Mouse (Mus musculus) cerebellum, adult 11 months (tissue): Measurements from ENCODE around the gene Ssx9.
A peak's percentile ranks its signal among the peaks of the same experiment; 100 is the strongest.
"Not testable (repeated sequence)": the region's sequence is repeated elsewhere in the genome, so short reads cannot be mapped to it uniquely, and the experiment has no call there.

Experiments used
- DNase-seq: peaks from one replicate; pipeline ENCODE4 v3.0.0; 2022

Gene Ssx9

DNA sequence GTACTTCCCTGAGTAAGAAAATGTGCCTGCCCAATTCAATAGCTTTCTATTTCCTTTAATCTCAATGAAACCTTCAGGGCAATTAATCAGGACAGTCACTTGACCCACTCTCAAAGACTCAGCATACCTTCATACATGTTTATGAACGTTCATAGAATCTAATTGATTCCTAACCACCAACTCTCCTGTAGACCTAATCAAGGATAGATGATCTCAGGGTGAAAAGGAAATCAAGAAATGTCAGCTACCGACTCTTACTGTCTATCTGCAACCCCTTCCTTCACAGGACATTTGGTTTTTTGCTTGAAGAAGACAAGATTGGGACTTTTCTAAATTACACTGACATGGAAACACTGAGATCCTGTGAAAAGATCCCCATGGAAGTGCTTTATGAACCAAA lies at the start of gene Ssx9:
Gene Ssx9 (plus strand): TSS at position 301 of the 400 bp plus-strand sequence.
- DNase-seq = not testable (repeated sequence)

DNA sequence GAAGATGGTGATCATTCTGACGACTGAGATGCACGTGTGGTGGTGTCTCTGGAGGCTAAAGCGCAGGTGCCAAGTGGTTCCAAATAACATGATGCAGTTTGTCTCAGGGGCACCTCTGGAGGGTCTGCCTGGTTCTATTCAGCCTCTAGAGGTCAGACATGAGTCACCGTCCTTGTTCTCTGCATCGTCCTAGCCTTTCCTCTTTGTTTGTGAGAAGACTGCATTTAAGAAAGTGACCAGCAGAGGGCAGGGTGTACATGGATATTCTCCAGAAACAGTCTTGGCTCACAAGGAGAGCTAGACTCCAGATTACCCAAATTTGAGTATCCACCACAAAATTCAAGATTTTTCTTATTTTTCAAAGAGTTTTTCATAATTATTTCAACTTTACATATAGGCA lies 15.3 kb upstream of the Ssx9 start:
- DNase-seq = peak; percentile 1

DNA sequence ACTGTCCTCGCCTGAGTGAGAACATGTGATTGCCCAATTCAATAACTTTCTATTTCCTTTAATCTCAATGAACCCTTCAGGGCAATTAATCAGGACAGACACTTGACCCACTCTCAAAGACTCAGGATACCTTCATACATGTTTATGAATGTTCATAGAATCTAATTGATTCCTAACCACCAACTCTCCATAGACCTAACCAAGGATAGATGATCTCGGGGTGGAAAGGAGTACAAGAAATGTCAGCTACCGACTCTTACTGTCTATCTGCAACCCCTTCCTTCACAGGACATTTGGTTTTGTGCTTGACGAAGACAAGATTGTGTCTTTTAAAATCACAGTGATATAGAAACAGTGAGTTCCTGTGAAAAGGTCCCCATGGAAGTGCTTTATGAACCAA lies 55.2 kb downstream of the Ssx9 start, which contains the start of gene Ssxb5:
Gene Ssxb5 (plus strand): TSS at position 301 of the 400 bp plus-strand sequence.
- not testable (repeated sequence) for DNase-seq
